Comparison of ENCODE assay signal across 22 mouse cellular contexts in genomic region chr12:4078069-4078468, GRCm38 (mm10).
"Had no signal": no experiment of that assay in that cellular context is flagged by ENCODE, and none has a peak within 500 bp of the region (broad histone marks: within the 10 kb centered on the region; RNA-seq: fewer than 3 reads in every experiment).

No protein-coding gene starts in this region.

- H3K9me3 ChIP-seq: kidney, embryonic 15.5 days; limb, embryonic 10.5 days; limb, embryonic 13.5 days; liver, embryonic 12.5 days; liver, embryonic 15.5 days; lung, embryonic 15.5 days; megakaryocyte, embryonic 14.5 days; midbrain, embryonic 10.5 days; neural tube, embryonic 12.5 days; neural tube, embryonic 15.5 days had no signal

- H3K36me3 ChIP-seq: kidney, embryonic 15.5 days; limb, embryonic 10.5 days; limb, embryonic 13.5 days; liver, embryonic 12.5 days; liver, embryonic 15.5 days; lung, embryonic 15.5 days; midbrain, embryonic 10.5 days; neural tube, embryonic 12.5 days; neural tube, embryonic 15.5 days had no signal

- ATAC-seq: liver, embryonic 12.5 days had no signal

- H3K27ac ChIP-seq: kidney, embryonic 15.5 days; limb, embryonic 10.5 days; limb, embryonic 13.5 days; liver, embryonic 12.5 days; liver, embryonic 15.5 days; lung, embryonic 15.5 days; midbrain, embryonic 10.5 days; neural tube, embryonic 12.5 days; neural tube, embryonic 15.5 days had no signal

- H3K4me2 ChIP-seq: kidney, embryonic 15.5 days; limb, embryonic 13.5 days; liver, embryonic 12.5 days; liver, embryonic 15.5 days; lung, embryonic 15.5 days; neural tube, embryonic 12.5 days; neural tube, embryonic 15.5 days had no signal

- H3K9ac ChIP-seq: kidney, embryonic 15.5 days; limb, embryonic 13.5 days; liver, embryonic 12.5 days; liver, embryonic 15.5 days; lung, embryonic 15.5 days; neural tube, embryonic 12.5 days; neural tube, embryonic 15.5 days had no signal

- DNase-seq: kidney, adult 8-10 months; kidney, postnatal 10 days; liver; lung, adult 18-20 months; lung, postnatal 10 days; lung, postnatal 36 days; midbrain, embryonic 14.5 days; right cerebral cortex, adult 18-20 months; right cerebral cortex, postnatal 25 days; spleen, adult 18-20 months; thymus, adult 18-20 months; thymus, postnatal 36 days had no signal

- H3K27me3 ChIP-seq: liver, embryonic 15.5 days; lung, embryonic 15.5 days; neural tube, embryonic 12.5 days; neural tube, embryonic 15.5 days had no signal

- H3K4me3 ChIP-seq: kidney, embryonic 15.5 days; limb, embryonic 10.5 days; limb, embryonic 13.5 days; liver, embryonic 12.5 days; liver, embryonic 15.5 days; lung, embryonic 15.5 days; megakaryocyte, embryonic 14.5 days; midbrain, embryonic 10.5 days; neural tube, embryonic 12.5 days; neural tube, embryonic 15.5 days had no signal
